Mouse (Mus musculus) CH12.LX (cell line): ENCODE data around the gene Nme1. TPM values are rescaled to one million over a fixed set of nuclear protein-coding genes. Genes with fewer than 3 reads are reported as not detected.
A peak's percentile ranks its signal among the peaks of the same experiment; 100 is the strongest.

Source experiments
- DNase-seq: peaks from one replicate; pipeline ENCODE4 v3.0.0-alpha.2; 2013; ENCODE audit errors: extremely low read depth
- H3K27ac ChIP-seq: 2 replicates; pipeline ENCODE4 v1.5.1; 2012; ENCODE audit warnings: low read depth, mild to moderate bottlenecking, control low read depth, moderate library complexity; ENCODE audit not compliant: insufficient read depth
- H3K27me3 ChIP-seq: replicated peaks from 2 replicates; pipeline ENCODE3; 2012; ENCODE audit warnings: inconsistent platforms
- H3K36me3 ChIP-seq, 2 experiments: replicated peaks in 1 of 2; 2 replicates each; pipeline versions ENCODE3 to v1.6.1; 2012; ENCODE audit warnings: inconsistent platforms in 1 of 2, low read length in 1 of 2, mild to moderate bottlenecking in 1 of 2, mixed read lengths in 1 of 2, moderate library complexity in 1 of 2; ENCODE audit not compliant: control insufficient read depth in 1 of 2, insufficient read depth in 1 of 2
- H3K4me1 ChIP-seq, 2 experiments: 2 replicates each; pipeline ENCODE4 v1.6.1; 2012; ENCODE audit warnings: inconsistent platforms in 1 of 2, moderate library complexity in 1 of 2; ENCODE audit not compliant: insufficient read depth in 2 of 2, control insufficient read depth in 1 of 2
- H3K4me2 ChIP-seq: 2 replicates; pipeline ENCODE4 v1.6.1; 2012; ENCODE audit warnings: low read depth, mild to moderate bottlenecking, control low read depth; ENCODE audit not compliant: poor library complexity, insufficient read depth, severe bottlenecking
- H3K4me3 ChIP-seq, 3 experiments: fragments of 150-350 bp in 1 of 3; sonication (generic) in 1 of 3; replicated peaks in 1 of 3; 2 replicates each; pipeline versions ENCODE3 to v1.5.1; 2011 to 2012; ENCODE audit warnings: low read depth in 2 of 3, low read length in 2 of 3, mild to moderate bottlenecking in 2 of 3, moderate library complexity in 2 of 3, control low read depth in 1 of 3, improper control_type of control experiment in 1 of 3, inconsistent platforms in 1 of 3, mixed read lengths in 1 of 3; ENCODE audit not compliant: poor library complexity in 1 of 3
- H3K79me2 ChIP-seq: replicated peaks from 2 replicates; pipeline ENCODE4 v1.6.1; 2012; ENCODE audit warnings: mild to moderate bottlenecking, moderate library complexity; ENCODE audit not compliant: control insufficient read depth, poor library complexity, insufficient read depth, severe bottlenecking; ENCODE audit errors: extremely low read depth
- H3K9ac ChIP-seq: 2 replicates; pipeline ENCODE4 v1.6.1; 2012; ENCODE audit warnings: low read depth, mild to moderate bottlenecking, control low read depth, moderate library complexity; ENCODE audit not compliant: insufficient read depth
- H3K9me3 ChIP-seq: replicated peaks from 2 replicates; pipeline ENCODE3; 2012; ENCODE audit warnings: low read length, inconsistent platforms, mixed read lengths
- CHD1 ChIP-seq: IDR thresholded peaks from 2 replicates; pipeline ENCODE4 v1.6.1; 2012; ENCODE audit warnings: low read depth, low read length, improper control_type of control experiment, inconsistent platforms
- CHD2 ChIP-seq: IDR thresholded peaks from 2 replicates; pipeline ENCODE4 v1.6.1; 2011; ENCODE audit warnings: low read length, improper control_type of control experiment
- CTCF ChIP-seq, 2 experiments: IDR thresholded peaks in 1 of 2; conservative IDR thresholded peaks in 1 of 2; 2 replicates each; pipeline ENCODE4 v1.5.1; 2011 to 2012; ENCODE audit warnings: low read depth in 2 of 2, low read length in 2 of 2, improper control_type of control experiment in 1 of 2, inconsistent platforms in 1 of 2, mild to moderate bottlenecking in 1 of 2, moderate library complexity in 1 of 2
- ELF1 ChIP-seq: IDR thresholded peaks from 2 replicates; pipeline ENCODE4 v1.6.1; 2014; ENCODE audit warnings: low read depth, mild to moderate bottlenecking, inconsistent platforms, low read length, improper control_type of control experiment
- EP300 ChIP-seq: IDR thresholded peaks from 2 replicates; pipeline ENCODE4 v1.6.1; 2011; ENCODE audit warnings: low read length, improper control_type of control experiment
- ETS1 ChIP-seq: conservative IDR thresholded peaks from 2 replicates; pipeline ENCODE4 v1.6.1; 2012; ENCODE audit warnings: low read depth, mild to moderate bottlenecking, inconsistent platforms, low read length, improper control_type of control experiment, moderate library complexity
- GABPA ChIP-seq: IDR thresholded peaks from 2 replicates; pipeline ENCODE4 v1.6.1; 2012; ENCODE audit warnings: low read depth, low read length, improper control_type of control experiment, inconsistent platforms; ENCODE audit not compliant: insufficient replicate concordance
- IRF4 ChIP-seq: IDR thresholded peaks from 2 replicates; pipeline ENCODE4 v1.6.1; 2014; ENCODE audit warnings: low read depth, mild to moderate bottlenecking, inconsistent platforms, low read length, improper control_type of control experiment
- JUN ChIP-seq: IDR thresholded peaks from 2 replicates; pipeline ENCODE4 v1.6.1; 2011; ENCODE audit warnings: low read depth, mild to moderate bottlenecking, low read length, improper control_type of control experiment, moderate library complexity; ENCODE audit not compliant: insufficient read depth
- JUND ChIP-seq: conservative IDR thresholded peaks from 2 replicates; pipeline ENCODE4 v1.6.1; 2011; ENCODE audit warnings: low read depth, low read length, improper control_type of control experiment
- MAX ChIP-seq: IDR thresholded peaks from 2 replicates; pipeline ENCODE4 v1.6.1; 2011; ENCODE audit warnings: low read length, improper control_type of control experiment
- MAZ ChIP-seq: IDR thresholded peaks from 2 replicates; pipeline ENCODE4 v1.6.1; 2012; ENCODE audit warnings: low read depth, mild to moderate bottlenecking, inconsistent platforms, low read length, improper control_type of control experiment, moderate library complexity
- MEF2A ChIP-seq: IDR thresholded peaks from 2 replicates; pipeline ENCODE4 v1.6.1; 2014; ENCODE audit warnings: low read depth, mild to moderate bottlenecking, inconsistent platforms, low read length, improper control_type of control experiment, borderline replicate concordance
- MXI1 ChIP-seq: IDR thresholded peaks from 2 replicates; pipeline ENCODE4 v1.6.1; 2011; ENCODE audit warnings: mild to moderate bottlenecking, low read depth, low read length, improper control_type of control experiment
- MYC ChIP-seq: IDR thresholded peaks from 2 replicates; pipeline ENCODE4 v1.6.1; 2011; ENCODE audit warnings: low read depth, mild to moderate bottlenecking, improper control_type of control experiment, low read length
- NELFE ChIP-seq: IDR thresholded peaks from 2 replicates; pipeline ENCODE4 v1.6.1; 2011; ENCODE audit warnings: low read depth, low read length, improper control_type of control experiment
- NRF1 ChIP-seq: IDR thresholded peaks from 2 replicates; pipeline ENCODE4 v1.6.1; 2014; ENCODE audit warnings: low read depth, mild to moderate bottlenecking, inconsistent platforms, low read length, improper control_type of control experiment, moderate library complexity
- SIN3A ChIP-seq: IDR thresholded peaks from 2 replicates; pipeline ENCODE4 v1.6.1; 2012; ENCODE audit warnings: low read length, improper control_type of control experiment, inconsistent platforms
- SMC3 ChIP-seq: IDR thresholded peaks from 2 replicates; pipeline ENCODE4 v1.6.1; 2011; ENCODE audit warnings: low read depth, low read length, improper control_type of control experiment
- TBP ChIP-seq: conservative IDR thresholded peaks from 2 replicates; pipeline ENCODE4 v1.6.1; 2011; ENCODE audit warnings: low read depth, low read length, improper control_type of control experiment
- TCF12 ChIP-seq: IDR thresholded peaks from 2 replicates; pipeline ENCODE4 v1.6.1; 2014; ENCODE audit warnings: low read depth, mild to moderate bottlenecking, inconsistent platforms, low read length, improper control_type of control experiment
- UBTF ChIP-seq: IDR thresholded peaks from 2 replicates; pipeline ENCODE4 v1.6.1; 2012; ENCODE audit warnings: low read depth, mild to moderate bottlenecking, inconsistent platforms, low read length, improper control_type of control experiment, moderate library complexity
- ZNF384 ChIP-seq: IDR thresholded peaks from 2 replicates; pipeline ENCODE4 v1.6.1; 2012; ENCODE audit warnings: low read depth, low read length, improper control_type of control experiment, inconsistent platforms
- dilution Hi-C: fragments of 300-500 bp; cut with MboI; formaldehyde crosslinking; loops from 2 replicates; pipeline ENCODE4 v1.14.3; 2020; ENCODE audit warnings: low sequenced_read_pairs; ENCODE audit not compliant: extremely low pct_unique_long_range_greater_than_20kb, extremely low pct_ligation_motif_present
- in situ Hi-C: fragments of 300-500 bp; cut with MboI; formaldehyde crosslinking; loops from 3 replicates; pipeline ENCODE4 v1.14.3; 2019; ENCODE audit warnings: low sequenced_read_pairs, low pct_ligation_motif_present, low pct_unique_long_range_greater_than_20kb, mixed read lengths
- polyA plus RNA-seq: library from polyadenylated mRNA; unstranded; fragments of >175 nt; gene quantifications from 2 replicates; pipeline ENCODE4 v1.2.1, GENCODE M21; 2012; ENCODE audit warnings: low read depth; ENCODE audit not compliant: insufficient read length
- total RNA-seq, 2 experiments: library from RNA; depleted of rRNA; stranded (reverse); fragments of 300-350 nt in 1 of 2; fragments of >200 nt in 1 of 2; gene quantifications; 2 replicates each; pipeline ENCODE4 v1.2.3; 2012 to 2014

Gene Nme1
- total and polyA plus RNA-seq, 3 experiments: 129 to 443 (median 187) TPM

GRCm38 (mm10) chr11:93944986-93945385 is 23.3 kb downstream of the Nme1 start:
- Histone ChIP-seq H3K79me2 (no peaks in the 10 kb centered on the region), H3K9ac (no peak overlapping the region), H3K4me2 (no peak overlapping the region), H3K9me3 (no peaks in the 10 kb centered on the region), H3K36me3 (peaks cover 32 to 74% of the 10 kb centered on the region in 2 experiments), H3K27me3 (no peaks in the 10 kb centered on the region), H3K4me3 (no peak overlapping the region), H3K27ac (no peak overlapping the region), H3K4me1 (peaks cover 4 to 16% of the 10 kb centered on the region in 2 experiments; a peak in 3 of 4 replicates)
- dilution Hi-C loops (no loop called here), in situ Hi-C loops (no loop called here)
- TF ChIP-seq ELF1 (no peak), ETS1 (no peak)
- no peak for DNase-seq

- peaks cover 4 to 22% of the 10 kb centered on the region in 2 experiments; a peak in 3 of 4 replicates for H3K4me1 ChIP-seq
- no peaks in the 10 kb centered on the region for H3K27me3 ChIP-seq
- dilution Hi-C loops: no loop called here
- peak overlapping the region; percentile 31; the same call in 1 of the 2 replicates for H3K27ac ChIP-seq
- TF ChIP-seq JUND (no peak), JUN (no peak), CTCF (conservative IDR thresholded peaks at IDR 0.05 in 1 of 2, IDR thresholded peaks at IDR 0.05 in 1 of 2; ENCODE audit: low read depth in 2 of 2, low read length in 2 of 2) (no peak), MYC (peak; percentile 40; the same call in 1 of the 2 replicates), GABPA (no peak), NRF1 (no peak), MEF2A (no peak), MXI1 (peak; percentile 61; the same call in 1 of the 2 replicates), TCF12 (no peak), SIN3A (no peak), MAX (no peak), CHD1 (no peak), NELFE (no peak), IRF4 (no peak), UBTF (no peak), SMC3 (no peak), EP300 (no peak; the same call in 1 of the 2 replicates), ZNF384 (no peak), TBP (no peak), CHD2 (no peak), MAZ (no peak), ELF1 (peak; percentile 58)
- TF ChIP-seq, all 38 proteins: peak for 3
- Histone ChIP-seq H3K79me2 (no peaks in the 10 kb centered on the region), H3K4me2 (no peak overlapping the region), H3K9me3 (no peaks in the 10 kb centered on the region), H3K4me3 (no peak overlapping the region), H3K36me3 (peaks cover 30 to 77% of the 10 kb centered on the region in 2 experiments), H3K9ac (no peak overlapping the region)
- in situ Hi-C loops: no loop called here
- peak; percentile 74 for DNase-seq
Measured at GRCm38 (mm10) chr11:93940906-93941305, 27.4 kb downstream of the Nme1 start.
